Mouse (Mus musculus): ENCODE results near the gene Rpl28. TPM values are rescaled to one million over a fixed set of nuclear protein-coding genes. Genes with fewer than 3 reads are reported as not detected.
"Not testable (repeated sequence)": the region's sequence is repeated elsewhere in the genome, so short reads cannot be mapped to it uniquely, and the experiment has no call there.

Gene Rpl28
- total RNA-seq, 2 experiments from 2014 or later: 431 to 514 TPM

GRCm38 (mm10) chr7:4782130-4782529, 10.5 kb upstream of the Rpl28 start:
- DNase-seq: no peak
- intact Hi-C loops (cut with DNase I): no loop called here

GRCm38 (mm10) chr7:4782759-4783158, 9.9 kb upstream of the Rpl28 start, which contains the start of the genes Il11 and Tmem190:
Gene Il11, minus strand, starts transcription at chr7:4782859.
Gene Tmem190, plus strand, starts transcription at chr7:4782937.
- no peak for DNase-seq
- intact Hi-C loops (cut with DNase I): no loop called here

GRCm38 (mm10) chr7:4783667-4784268, 8.9 kb upstream of the Rpl28 start:
- intact Hi-C loops (cut with DNase I): no loop called here
- no peak for DNase-seq

GRCm38 (mm10) chr7:4788499-4789435, 3.9 kb upstream of the Rpl28 start:
- peak; percentile 42 to 59 for DNase-seq
- intact Hi-C loops (cut with DNase I): loop anchor here (2.0 kb wide), 1 partner anchor 48 kb away; the partner anchor contains the start of gene Kmt5c

GRCm38 (mm10) chr7:4789436-4789935, 3.2 kb upstream of the Rpl28 start, which contains the start of gene Tmem238:
Gene Tmem238, minus strand, starts transcription at chr7:4789656.
- intact Hi-C loops (cut with DNase I): loop anchor here (2.0 kb wide), 1 partner anchor 49 kb away; the partner anchor contains the start of gene Kmt5c
- DNase-seq: peak; percentile 60 to 62

GRCm38 (mm10) chr7:4793248-4793647, 574 bp downstream of the Rpl28 start:
- DNase-seq: not testable (repeated sequence)
- intact Hi-C loops (cut with DNase I): loop anchor here (10.0 kb wide), 1 partner anchor 658 kb away; the partner anchor contains the start of gene Leng8

GRCm38 (mm10) chr7:4793674-4794073, 1.0 kb downstream of the Rpl28 start:
- DNase-seq: no peak
- intact Hi-C loops (cut with DNase I): loop anchor here (10.0 kb wide), 1 partner anchor 659 kb away; the partner anchor contains the start of gene Leng8

- intact Hi-C loops (cut with DNase I): loop anchor here (5.0 to 10.0 kb wide), 2 partner anchors 172 to 660 kb away; partner anchors contain the start of gene Leng8
Measured at GRCm38 (mm10) chr7:4794631-4795168, 2.0 kb downstream of the Rpl28 start.

GRCm38 (mm10) chr7:4795767-4796433, 3.2 kb downstream of the Rpl28 start:
- intact Hi-C loops (cut with DNase I): loop anchor here (5.0 to 10.0 kb wide), 2 partner anchors 174 to 661 kb away; partner anchors contain the start of gene Leng8
- no peak for DNase-seq

More at GRCm38 (mm10) chr7:4794631-4795168, 2.0 kb downstream of the Rpl28 start:
- no peak for DNase-seq

- intact Hi-C loops (cut with DNase I): loop anchor here (5.0 kb wide), 1 partner anchor 355 kb away; the partner anchor contains the start of gene Rdh13
- no peak for DNase-seq
Measured at GRCm38 (mm10) chr7:4802247-4802646, 9.6 kb downstream of the Rpl28 start.

- intact Hi-C loops (cut with DNase I): loop anchor here (5.0 kb wide), 1 partner anchor 244 kb away; no protein-coding TSS in a partner anchor
- DNase-seq: no peak
Measured at GRCm38 (mm10) chr7:4806716-4807115, 14.0 kb downstream of the Rpl28 start.

GRCm38 (mm10) chr7:4811131-4811530, 18.5 kb downstream of the Rpl28 start:
- intact Hi-C loops (cut with DNase I): loop anchor here (10.0 kb wide), 1 partner anchor 54 kb away; no protein-coding TSS in a partner anchor
- not testable (repeated sequence) for DNase-seq

GRCm38 (mm10) chr7:4811842-4812302, 19.2 kb downstream of the Rpl28 start:
- peak in 1 of 2 experiments; percentile 21 for DNase-seq
- intact Hi-C loops (cut with DNase I): loop anchor here (10.0 kb wide), 1 partner anchor 53 kb away; no protein-coding TSS in a partner anchor

GRCm38 (mm10) chr7:4812303-4813104, 19.8 kb downstream of the Rpl28 start, which contains the start of gene Ube2s:
Gene Ube2s, minus strand, starts transcription at chr7:4812590.
- intact Hi-C loops (cut with DNase I): loop anchor here (10.0 kb wide), 1 partner anchor 52 kb away; no protein-coding TSS in a partner anchor
- peak; percentile 97 to 98 for DNase-seq

- intact Hi-C loops (cut with DNase I): loop anchor here (10.0 kb wide), 1 partner anchor 52 kb away; no protein-coding TSS in a partner anchor
Measured at GRCm38 (mm10) chr7:4813105-4813791, 20.6 kb downstream of the Rpl28 start.

GRCm38 (mm10) chr7:4816559-4816958, 23.9 kb downstream of the Rpl28 start:
- intact Hi-C loops (cut with DNase I): loop anchor here (10.0 kb wide), 1 partner anchor 48 kb away; no protein-coding TSS in a partner anchor
- DNase-seq: no peak

More at GRCm38 (mm10) chr7:4813105-4813791, 20.6 kb downstream of the Rpl28 start:
- DNase-seq: no peak

GRCm38 (mm10) chr7:4820925-4821324, 28.3 kb downstream of the Rpl28 start:
- intact Hi-C loops (cut with DNase I); DNase-seq: not testable (repeated sequence)

Data from gastrocnemius, postnatal 36 days (tissue).